Mouse (Mus musculus) c-Kit-positive CD71-positive TER-119-negative erythroid progenitor cells, embryonic 14.5 days (primary cell): ENCODE measurements around the gene Dip2b.
A peak's percentile ranks its signal among the peaks of the same experiment; 100 is the strongest.

ENCODE experiments used
- DNase-seq: peaks from one replicate; pipeline ENCODE4 v3.0.0-alpha.2; 2013; ENCODE audit warnings: low read depth

Gene Dip2b

GRCm38 (mm10) chr15:100038470-100038971 lies at the start of gene Dip2b:
Gene Dip2b, plus strand, starts transcription at chr15:100038664.
- DNase-seq, result peak; percentile 82

- DNase-seq, result no peak
Measured at GRCm38 (mm10) chr15:99993100-99993499, 45.4 kb upstream of the Dip2b start.

GRCm38 (mm10) chr15:99997114-99997804 lies 41.2 kb upstream of the Dip2b start:
- DNase-seq, result no peak

GRCm38 (mm10) chr15:99999390-99999789 lies 39.1 kb upstream of the Dip2b start:
- no peak for DNase-seq

- DNase-seq, result no peak
Measured at GRCm38 (mm10) chr15:100004677-100005273, 33.7 kb upstream of the Dip2b start.

GRCm38 (mm10) chr15:100006180-100006579 lies 32.3 kb upstream of the Dip2b start:
- no peak for DNase-seq

GRCm38 (mm10) chr15:100018280-100018899 lies 20.1 kb upstream of the Dip2b start:
- DNase-seq, result no peak

GRCm38 (mm10) chr15:100021175-100021574 lies 17.3 kb upstream of the Dip2b start:
- DNase-seq, result no peak

GRCm38 (mm10) chr15:100022923-100023322 lies 15.5 kb upstream of the Dip2b start:
- DNase-seq, result no peak

- DNase-seq, result no peak
Measured at GRCm38 (mm10) chr15:100025076-100025834, 13.2 kb upstream of the Dip2b start.

GRCm38 (mm10) chr15:100028133-100028532 lies 10.3 kb upstream of the Dip2b start:
- no peak for DNase-seq

GRCm38 (mm10) chr15:100029497-100029896 lies 9.0 kb upstream of the Dip2b start:
- DNase-seq, result no peak

GRCm38 (mm10) chr15:100029900-100030299 lies 8.6 kb upstream of the Dip2b start:
- DNase-seq, result no peak

GRCm38 (mm10) chr15:100032546-100032945 lies 5.9 kb upstream of the Dip2b start:
- DNase-seq, result no peak

GRCm38 (mm10) chr15:100039001-100039701 lies 687 bp downstream of the Dip2b start:
- DNase-seq, result no peak

GRCm38 (mm10) chr15:100040541-100041266 lies 2.2 kb downstream of the Dip2b start:
- DNase-seq, result no peak

- no peak for DNase-seq
Measured at GRCm38 (mm10) chr15:100041267-100042047, 3.0 kb downstream of the Dip2b start.

GRCm38 (mm10) chr15:100042048-100042400 lies 3.6 kb downstream of the Dip2b start:
- no peak for DNase-seq

- no peak for DNase-seq
Measured at GRCm38 (mm10) chr15:100045576-100045975, 7.1 kb downstream of the Dip2b start.

GRCm38 (mm10) chr15:100049496-100050087 lies 11.1 kb downstream of the Dip2b start:
- no peak for DNase-seq
